Mouse (Mus musculus) heart, adult 9 months (tissue): ENCODE results near the gene Arsg.
A peak's percentile ranks its signal among the peaks of the same experiment; 100 is the strongest.

Experiments used
- DNase-seq, 2 experiments: peaks; one replicate each; pipeline ENCODE4 v3.0.0; 2022; ENCODE audit warnings: low spot score in 2 of 2

Gene Arsg

GRCm38 (mm10) chr11:109586424-109586823, 113.2 kb downstream of the Arsg start:
- no peak for DNase-seq

GRCm38 (mm10) chr11:109587019-109587418, 113.8 kb downstream of the Arsg start:
- no peak for DNase-seq

- peak; percentile 62 to 65 for DNase-seq
These were observed 114.6 kb downstream of the Arsg start for GRCm38 (mm10) chr11:109587638-109588374.

- peak; percentile 41 to 67 for DNase-seq
These were observed 116.8 kb downstream of the Arsg start for GRCm38 (mm10) chr11:109590012-109590411.

GRCm38 (mm10) chr11:109591511-109591910, 118.3 kb downstream of the Arsg start:
- no peak for DNase-seq

- no peak for DNase-seq
These were observed 120.2 kb downstream of the Arsg start for GRCm38 (mm10) chr11:109593200-109593981.

GRCm38 (mm10) chr11:109594761-109595160, 121.6 kb downstream of the Arsg start:
- DNase-seq, result peak; percentile 28 to 40

- no peak for DNase-seq
These were observed 125.8 kb downstream of the Arsg start for GRCm38 (mm10) chr11:109598778-109599570.

GRCm38 (mm10) chr11:109607600-109607999, 134.4 kb downstream of the Arsg start:
- no peak for DNase-seq

GRCm38 (mm10) chr11:109608976-109609625, 135.9 kb downstream of the Arsg start:
- DNase-seq, result peak in 1 of 2 experiments; percentile 35

- peak in 1 of 2 experiments; percentile 26 for DNase-seq
These were observed 137.0 kb downstream of the Arsg start for GRCm38 (mm10) chr11:109610046-109610794.

- no peak for DNase-seq
These were observed 137.7 kb downstream of the Arsg start for GRCm38 (mm10) chr11:109610795-109611302.

- DNase-seq, result peak; percentile 99
These were observed 138.4 kb downstream of the Arsg start, which contains the start of gene Wipi1 for GRCm38 (mm10) chr11:109611303-109612149. Gene Wipi1, minus strand, starts transcription at chr11:109611967.

- DNase-seq, result no peak
These were observed 139.8 kb downstream of the Arsg start for GRCm38 (mm10) chr11:109612871-109613529.

- DNase-seq, result no peak
These were observed 142.1 kb downstream of the Arsg start for GRCm38 (mm10) chr11:109615286-109615685.

GRCm38 (mm10) chr11:109616352-109616751, 143.2 kb downstream of the Arsg start:
- no peak for DNase-seq

GRCm38 (mm10) chr11:109616766-109617165, 143.6 kb downstream of the Arsg start:
- DNase-seq, result peak in 1 of 2 experiments; percentile 35

GRCm38 (mm10) chr11:109619055-109619454, 145.9 kb downstream of the Arsg start:
- peak in 1 of 2 experiments; percentile 31 for DNase-seq

- DNase-seq, result no peak
These were observed 147.2 kb downstream of the Arsg start for GRCm38 (mm10) chr11:109620356-109620755.
